Mouse (Mus musculus): ENCODE measurements at regions not wholly inside any gene's neighbourhood (a gene's known extent, or its start where the extent isn't known, plus 50 kb on each side); places are given as distances from the start of the nearest gene placed in this dataset.
"Not testable (repeated sequence)": the region's sequence is repeated elsewhere in the genome, so short reads cannot be mapped to it uniquely, and the experiment has no call there.

DNA sequence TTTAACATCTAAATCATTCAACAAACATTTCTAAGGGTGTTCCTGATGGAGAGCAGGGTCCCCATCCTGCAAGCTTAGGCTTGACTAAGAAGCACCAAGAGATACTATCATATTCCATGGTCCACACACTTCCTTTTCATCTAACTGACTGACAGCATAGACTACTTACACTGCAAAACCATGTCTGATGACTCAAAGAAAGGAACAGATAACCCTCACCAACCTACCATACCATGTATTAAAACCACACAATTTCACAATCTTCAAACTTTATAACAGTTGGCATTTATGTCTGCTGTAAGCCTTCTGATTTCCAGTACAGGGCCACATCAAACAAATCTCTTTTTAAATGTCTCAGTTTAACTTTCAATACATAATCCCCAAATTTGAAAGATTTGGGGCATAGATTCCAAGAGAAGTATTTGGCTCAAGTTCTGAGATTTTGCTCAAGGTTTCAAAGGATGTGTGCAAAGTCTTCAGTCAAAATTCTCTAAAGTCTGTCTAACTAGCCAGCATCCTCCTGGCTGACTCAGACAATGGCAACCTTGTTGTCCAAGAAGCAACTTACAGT lies 962.0 kb downstream of the Ttll7 start:
- no peak for DNase-seq

DNA sequence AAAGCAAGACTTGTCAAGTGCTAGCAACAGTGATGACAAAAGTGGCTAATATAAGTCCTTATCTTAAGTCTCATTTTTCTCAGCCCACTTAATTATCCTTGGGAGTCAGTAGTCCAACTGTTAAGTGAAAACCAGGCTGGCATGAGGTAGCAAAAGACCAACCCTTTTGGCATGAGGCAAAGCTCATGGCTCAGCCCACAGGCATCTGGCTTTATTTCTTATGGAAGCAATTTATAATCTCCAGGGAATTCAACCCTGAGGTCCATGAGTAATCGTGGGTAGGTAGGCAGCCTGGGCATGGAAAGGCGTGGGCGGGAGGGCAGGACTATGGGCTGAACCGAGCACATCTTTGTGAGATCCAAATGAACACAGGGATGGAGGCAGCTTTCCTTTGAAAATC lies 950.4 kb downstream of the Ttll7 start:
- DNase-seq = no peak

DNA sequence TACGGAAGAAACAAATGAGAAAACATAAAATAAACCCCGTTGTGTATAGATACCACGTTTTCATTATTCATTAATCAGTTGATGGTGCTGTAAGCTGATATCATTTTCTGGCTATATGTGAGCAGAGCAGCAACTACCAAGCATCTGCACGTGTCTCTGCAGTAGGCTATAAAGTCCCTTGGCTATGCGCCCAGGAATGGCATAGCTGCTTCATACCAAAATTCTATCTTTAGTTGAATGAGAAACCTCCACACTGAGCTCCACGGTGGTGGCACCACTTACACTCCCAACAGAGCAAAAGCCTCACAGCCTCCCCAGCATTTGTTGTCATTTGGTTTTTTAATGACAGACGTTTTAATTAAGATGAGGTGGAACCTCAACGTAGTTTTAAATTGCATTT lies 944.4 kb downstream of the Ttll7 start:
- DNase-seq = no peak

DNA sequence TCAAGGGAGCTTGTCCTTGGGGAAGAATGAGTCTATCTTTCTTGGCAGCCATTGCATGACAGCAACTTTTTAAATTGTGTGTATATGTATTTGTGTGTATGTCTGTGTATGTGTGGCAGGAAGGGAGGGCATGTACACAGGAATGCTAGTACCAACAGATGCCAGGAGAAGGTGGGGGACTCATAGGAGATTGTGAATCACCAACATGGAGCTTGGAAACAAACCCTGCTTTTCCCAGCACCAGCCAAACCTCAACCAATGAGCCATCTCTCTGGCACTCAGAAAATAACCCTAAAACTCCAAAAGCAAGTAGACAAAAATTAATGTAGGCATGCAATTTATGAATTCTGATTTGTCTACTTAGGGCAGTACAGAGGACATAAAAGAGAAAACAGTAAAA lies 942.9 kb downstream of the Ttll7 start:
- no peak for DNase-seq

DNA sequence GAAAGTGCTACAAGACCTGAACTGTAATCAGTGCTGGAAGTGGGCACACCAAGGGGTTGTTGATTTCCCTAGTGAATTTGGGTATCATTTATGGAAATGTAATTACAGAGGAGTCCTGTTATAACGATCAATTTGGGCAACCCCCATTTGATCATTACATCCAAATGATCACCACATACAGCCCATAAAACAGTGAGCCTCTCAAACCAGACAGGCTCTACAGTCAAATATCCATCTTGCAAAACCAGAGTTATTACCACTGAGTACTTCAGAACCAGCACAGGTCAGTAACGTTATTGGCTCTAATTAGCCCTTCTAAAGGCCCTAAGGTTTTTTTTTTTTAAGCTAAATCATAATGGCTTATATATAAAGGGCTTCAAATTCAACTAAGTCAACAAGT lies 934.4 kb downstream of the Ttll7 start:
- no peak for DNase-seq

DNA sequence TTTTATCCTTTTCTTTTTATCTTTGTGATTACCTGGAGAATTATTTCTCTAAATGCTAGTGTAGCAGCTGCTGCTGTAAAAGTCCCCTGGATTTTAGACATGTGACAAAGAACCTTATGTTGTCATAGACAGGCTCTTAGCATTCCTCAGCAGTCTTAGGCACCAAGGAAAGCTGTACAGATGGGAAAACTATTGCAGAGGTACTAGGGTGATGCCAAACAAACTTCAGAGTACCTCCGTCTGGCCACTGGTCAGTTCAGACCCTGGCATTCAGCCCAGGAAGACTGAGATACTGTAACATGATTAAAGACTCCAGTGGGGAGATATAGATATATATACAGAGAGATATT lies 898.6 kb downstream of the Ttll7 start:
- no peak for DNase-seq

DNA sequence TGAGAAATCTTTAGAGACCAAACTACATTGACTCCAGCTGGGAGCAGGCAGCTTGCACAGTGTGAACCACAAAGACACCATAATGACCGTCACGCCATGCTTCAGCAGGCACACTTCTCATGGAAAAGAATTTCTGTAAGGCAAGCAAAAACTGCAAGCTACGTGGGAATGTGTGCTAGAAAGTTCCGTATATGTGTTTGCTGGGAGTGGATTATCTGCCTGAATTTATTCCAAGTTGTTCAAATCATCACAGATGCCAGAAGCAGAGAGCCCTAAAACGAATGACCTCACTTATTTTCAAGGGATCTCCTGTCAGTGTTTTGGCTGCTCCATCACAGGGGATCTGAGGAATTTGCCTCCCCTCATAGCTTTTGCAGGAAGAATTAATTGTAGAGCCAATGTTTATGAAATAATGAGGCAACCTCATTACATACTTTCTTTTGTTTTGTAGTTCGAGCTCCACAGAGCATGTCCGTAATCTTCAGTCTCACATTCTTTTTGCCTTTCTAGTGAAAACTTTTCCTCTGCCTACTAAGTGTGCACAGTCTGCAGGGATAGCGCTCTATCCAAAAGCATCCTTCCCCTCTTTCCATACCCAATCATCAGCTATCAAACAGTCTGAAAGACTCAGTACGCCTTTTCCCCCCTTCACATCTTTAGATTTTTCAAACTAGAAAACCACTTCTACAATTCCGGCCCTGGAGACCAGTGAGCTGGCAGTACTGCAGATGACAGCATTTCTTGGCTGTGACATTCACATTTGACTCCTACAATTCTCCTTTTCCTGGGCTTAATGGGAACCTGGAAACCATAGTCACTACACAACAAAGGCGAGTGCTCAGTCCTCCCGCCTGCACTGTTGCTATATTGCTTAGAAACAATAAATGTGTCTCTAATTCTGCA lies 898.0 kb downstream of the Ttll7 start:
- DNase-seq = no peak

DNA sequence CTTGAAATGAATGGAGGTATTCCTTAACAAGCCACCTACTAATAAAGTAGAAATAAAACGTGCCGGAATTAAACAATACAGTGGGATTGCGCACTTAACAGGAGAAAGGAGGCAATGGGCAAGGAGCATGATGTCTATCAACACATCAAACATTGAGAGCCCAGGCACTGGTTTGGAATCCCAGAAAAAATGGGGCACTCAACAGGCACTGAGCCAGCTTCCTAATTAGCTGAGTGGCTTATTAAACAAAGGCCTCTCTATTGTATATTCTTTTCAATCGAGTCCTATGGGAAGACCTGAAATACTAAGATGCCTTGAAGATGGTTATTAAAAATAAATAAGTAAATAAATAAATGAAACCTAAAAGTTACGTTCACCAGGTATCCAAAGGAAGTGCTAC lies 897.3 kb downstream of the Ttll7 start:
- DNase-seq = no peak

DNA sequence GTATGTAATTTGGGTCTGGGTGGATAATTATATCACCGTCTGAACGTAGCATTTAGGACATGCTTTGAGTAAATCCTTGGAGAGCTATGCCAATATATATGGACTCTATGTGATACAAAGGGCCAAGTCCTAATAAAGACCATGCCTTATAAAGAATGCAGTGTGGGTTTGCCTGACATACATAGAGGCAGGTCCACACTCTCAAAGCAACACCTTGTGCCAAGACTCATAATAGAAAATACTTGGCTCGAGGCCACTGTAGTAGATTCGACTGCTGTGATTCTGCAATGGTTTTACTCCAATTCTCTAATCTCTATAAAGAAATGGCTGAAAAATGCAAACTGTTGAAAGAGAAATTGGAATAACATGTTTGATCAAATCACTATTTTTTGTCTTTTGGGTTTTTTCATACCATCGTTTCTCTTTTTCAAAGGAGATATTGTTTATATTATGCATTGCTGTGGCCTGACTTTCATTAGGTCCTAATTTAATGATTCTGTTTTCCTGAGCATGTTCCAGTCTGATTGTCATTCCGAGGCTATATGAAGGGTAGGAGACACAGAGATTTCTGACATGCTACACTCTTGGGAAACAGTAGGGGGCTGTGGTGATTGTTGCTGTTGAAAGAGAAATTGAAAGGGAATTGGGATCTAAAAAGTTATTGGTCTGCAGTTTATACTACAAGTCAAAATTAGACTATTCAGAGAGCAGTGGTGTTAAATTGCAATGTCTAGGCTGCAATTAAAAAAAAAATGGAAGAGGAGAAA lies 884.7 kb downstream of the Ttll7 start:
- DNase-seq = no peak

DNA sequence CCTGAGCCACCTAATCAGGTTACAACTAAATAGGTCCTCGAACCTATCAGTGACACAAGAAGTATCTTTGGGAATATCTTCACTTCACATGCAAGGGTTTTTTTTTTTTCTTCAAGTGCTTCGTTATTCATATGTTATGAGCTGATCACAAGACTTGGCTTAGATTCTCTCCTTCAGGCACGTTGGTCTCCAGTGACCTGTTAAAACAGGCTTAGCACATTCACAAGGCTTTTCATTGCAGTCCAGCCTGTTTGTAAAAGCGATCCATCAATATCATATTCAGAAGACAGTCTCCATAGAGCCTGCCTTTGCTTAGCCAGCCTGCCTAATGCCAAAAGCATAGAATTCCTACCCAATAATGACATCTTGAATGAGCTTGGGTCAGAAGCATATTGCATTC lies 864.2 kb downstream of the Ttll7 start:
- DNase-seq = no peak

DNA sequence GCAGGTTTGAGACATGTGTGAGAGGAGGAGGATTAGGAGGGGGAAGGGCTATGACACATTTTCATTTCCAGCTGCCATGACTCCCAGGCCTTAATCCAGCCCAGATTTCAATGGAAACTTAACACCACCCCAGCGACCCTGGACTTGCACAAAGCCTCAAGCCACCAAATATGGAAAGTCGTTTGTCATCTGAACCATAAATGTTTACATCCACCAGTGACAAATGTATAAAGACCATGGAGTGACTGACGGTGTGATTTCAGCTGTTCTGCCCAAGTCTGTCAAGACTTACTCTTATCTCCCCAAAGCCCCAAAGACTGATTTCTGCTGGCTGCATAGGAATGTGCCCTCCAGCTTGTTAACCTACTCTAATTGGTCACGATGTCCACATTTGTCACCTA lies 855.2 kb downstream of the Ttll7 start:
- DNase-seq = no peak

DNA sequence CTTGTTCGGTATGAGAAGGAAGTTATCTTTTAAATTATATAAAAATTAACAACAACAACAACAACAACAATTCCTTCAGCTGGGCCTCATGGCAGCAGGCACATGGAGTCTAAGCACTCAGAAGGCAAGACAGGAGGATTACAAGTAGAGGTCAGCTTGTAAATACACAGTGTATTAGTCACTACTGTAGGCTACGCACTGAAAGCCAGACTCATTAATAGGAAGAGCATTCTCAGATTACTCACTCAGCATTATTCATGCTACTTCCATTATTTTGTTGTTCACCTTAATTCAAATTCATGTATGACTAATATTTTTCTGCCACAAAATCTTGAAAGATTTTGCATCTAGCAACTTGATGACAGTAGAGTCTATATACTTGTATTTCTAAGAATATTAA lies 831.6 kb downstream of the Ttll7 start:
- DNase-seq = no peak

DNA sequence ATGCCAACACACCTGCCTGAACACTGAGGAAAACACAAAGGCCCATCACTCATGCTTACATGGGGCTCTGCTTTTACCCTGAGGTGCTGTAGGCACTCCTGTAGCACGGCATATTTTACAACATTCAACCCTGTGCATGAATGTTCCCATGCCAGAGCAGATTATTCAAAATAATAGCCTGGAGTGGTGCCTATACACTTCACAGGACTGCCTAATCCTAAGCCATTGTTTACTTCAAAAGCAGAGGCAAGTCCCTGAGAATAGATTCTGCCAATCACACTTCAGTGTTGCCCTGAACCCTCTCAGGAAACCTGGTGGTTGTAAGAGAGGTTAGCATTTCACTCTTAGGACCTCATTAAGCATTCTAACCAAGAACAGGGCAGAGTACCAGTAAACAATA lies 828.1 kb downstream of the Ttll7 start:
- DNase-seq = no peak

DNA sequence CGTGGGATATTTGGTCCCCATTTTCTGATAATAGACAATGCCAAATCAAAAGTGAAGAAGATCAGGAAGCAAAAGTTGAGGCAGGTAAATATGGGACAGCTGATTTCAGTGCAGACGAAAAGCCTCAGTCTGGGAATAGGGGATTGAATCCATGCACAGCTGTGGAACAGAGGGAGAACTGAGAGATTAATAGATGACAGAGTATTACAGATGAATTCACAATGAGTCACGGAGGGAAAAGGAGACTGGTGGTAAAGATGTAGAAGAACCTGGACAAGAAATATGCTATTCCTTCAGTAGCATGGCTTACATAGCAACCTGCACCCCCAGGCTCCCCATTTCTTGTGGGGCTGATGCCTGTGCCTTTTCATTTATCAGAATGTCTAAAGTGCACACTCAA lies 810.4 kb downstream of the Ttll7 start:
- no peak for DNase-seq

DNA sequence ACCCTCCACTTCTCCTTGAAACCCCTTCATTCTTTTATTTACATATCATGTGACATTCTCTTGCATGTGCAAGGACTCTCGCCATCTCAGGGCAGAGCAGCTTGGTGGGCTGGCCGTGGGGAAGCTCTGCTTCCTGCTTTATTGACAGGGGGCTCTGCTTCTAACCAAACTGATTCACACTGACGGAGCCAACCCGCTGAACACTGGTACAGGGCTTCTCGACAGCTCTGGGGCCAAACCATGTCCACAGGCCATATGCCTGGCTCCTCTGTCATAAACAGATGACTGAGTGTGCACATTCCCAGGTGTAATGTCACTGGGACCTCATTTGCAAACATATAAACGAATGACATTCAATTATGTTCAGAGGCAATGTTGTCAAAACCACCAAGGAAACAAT lies 800.7 kb downstream of the Ttll7 start:
- DNase-seq = no peak

DNA sequence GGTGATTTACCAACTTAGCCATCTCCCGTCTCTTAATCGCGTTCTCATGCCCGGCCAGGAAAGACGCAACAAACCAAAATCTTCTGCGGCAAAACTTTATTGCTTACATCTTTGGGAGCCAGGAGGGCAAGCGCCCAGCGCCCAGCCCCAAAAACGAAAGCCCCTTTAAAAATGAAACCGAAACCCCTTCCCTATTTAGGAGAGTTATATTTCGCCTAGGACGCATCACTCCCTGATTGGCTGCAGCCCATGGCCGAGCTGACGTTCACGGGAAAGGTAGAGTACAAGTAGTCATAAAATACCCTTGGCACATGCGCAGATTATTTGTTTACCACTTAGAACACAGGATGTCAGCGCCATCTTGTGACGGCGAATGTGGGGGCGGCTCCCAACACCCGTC lies 783.3 kb downstream of the Ttll7 start:
- DNase-seq = not testable (repeated sequence)

DNA sequence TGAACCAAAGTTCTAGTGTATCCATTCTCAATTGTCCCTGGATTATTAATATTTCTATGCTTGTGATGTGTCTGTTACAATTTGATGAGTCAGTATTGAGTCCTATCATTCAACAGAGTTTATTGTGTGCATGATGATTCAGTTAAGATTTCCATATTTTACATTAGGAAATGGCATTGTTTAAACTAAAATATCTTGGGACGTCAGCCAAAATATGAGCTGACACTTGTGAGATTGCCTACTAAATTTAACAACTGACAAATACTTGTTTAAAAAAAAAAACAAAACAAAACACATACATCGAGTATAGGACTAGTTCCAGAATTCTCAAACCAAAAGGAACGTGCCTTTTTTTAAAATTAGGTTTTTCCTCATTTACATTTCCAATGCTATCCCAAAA lies 779.0 kb downstream of the Ttll7 start:
- no peak for DNase-seq

DNA sequence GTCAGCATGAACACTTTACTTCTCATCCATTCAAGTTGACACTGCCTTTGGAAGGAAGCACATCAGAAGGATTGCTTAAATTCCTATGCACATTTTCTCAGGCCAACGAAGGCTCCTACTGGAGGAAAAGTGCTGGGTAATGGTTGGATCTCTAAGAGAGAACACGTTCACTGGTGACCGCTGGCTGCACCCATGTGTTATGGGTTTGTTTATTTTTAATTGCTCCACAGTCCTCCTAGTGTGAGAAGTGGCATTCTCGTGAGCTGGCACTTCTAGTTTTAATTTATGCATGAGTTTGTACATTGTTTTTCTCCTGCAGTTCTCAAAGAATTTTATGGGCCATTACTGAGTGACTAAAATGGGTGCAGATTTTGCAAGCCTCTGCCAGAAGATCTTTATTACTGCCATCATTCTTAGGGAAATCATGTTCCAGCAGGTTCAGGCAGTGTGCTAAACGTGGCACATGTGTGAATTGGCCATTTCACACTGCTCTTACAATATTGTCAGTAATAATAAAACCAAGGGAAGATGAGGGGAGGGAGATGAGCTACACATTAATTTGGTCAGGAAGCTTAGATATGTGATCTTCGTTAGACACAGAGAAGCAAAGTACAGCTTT lies 731.6 kb downstream of the Ttll7 start:
- peak; percentile 5 to 37 for DNase-seq

DNA sequence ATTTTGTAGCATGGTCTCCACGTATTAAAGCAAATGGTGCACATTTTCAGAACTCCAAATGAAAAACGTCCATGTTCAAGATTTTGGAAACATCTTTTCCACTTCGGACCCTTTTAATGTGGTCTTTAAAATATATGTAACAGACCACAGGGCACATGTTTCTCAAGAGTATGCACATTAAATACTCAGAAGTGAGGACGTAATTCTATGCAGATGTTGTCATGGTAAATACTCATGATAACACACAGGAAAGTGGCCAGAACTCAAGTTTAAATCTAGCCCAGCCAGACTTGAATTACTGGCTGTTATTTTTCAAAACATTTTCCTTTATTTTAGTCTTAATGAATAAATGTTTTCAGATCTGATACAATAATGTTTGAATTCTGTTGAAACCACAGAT lies 719.7 kb downstream of the Ttll7 start:
- DNase-seq = no peak

DNA sequence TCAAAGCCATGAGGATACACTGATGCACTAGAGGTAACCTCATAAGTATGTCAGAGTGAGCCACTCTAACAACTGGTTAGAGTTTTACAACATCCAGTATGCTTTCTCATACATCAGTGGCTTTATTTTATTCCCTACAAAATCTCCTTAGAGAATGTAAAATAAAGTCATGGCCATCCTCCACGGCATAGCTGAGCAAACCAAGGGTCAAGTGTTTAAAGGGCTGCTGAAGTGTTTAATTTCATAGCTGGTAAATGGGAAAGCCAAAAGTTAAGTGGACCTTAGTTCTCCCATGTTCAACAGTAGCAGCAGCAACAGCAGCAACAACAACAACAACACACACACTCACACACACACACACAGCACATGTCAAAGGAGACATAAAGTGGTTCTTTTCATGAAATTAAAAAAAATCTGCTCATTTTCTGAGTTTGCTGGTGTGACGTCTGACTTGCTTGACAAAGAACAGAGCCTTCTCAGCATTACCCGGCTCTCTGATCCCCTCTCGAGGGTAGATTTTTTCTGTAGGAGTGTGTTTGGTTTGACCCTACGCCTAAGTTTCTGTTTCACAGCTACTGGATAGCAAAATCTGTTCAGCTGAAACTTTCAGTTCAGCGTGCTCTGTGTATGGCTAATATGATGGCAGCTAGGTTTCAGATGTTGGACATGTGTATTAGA lies 693.3 kb downstream of the Ttll7 start:
- no peak for DNase-seq

DNA sequence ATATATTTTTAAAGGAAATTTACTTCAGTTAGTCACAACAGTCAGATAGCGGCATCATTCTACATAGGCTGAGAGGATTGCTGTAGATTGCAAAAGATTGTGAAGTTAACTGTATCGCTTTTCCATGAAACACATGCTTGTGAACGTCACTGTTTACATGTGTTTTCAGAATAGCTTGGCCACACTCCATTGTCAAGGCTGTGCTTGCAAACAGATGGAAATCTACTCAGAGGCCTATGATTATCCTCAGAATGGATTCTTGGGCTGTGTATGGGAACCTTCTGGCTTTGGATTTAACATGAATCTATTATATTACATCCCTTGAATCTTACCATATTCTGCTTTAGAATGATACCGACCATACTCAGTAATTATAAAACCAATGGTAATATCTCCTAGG lies 690.1 kb downstream of the Ttll7 start:
- DNase-seq = no peak

DNA sequence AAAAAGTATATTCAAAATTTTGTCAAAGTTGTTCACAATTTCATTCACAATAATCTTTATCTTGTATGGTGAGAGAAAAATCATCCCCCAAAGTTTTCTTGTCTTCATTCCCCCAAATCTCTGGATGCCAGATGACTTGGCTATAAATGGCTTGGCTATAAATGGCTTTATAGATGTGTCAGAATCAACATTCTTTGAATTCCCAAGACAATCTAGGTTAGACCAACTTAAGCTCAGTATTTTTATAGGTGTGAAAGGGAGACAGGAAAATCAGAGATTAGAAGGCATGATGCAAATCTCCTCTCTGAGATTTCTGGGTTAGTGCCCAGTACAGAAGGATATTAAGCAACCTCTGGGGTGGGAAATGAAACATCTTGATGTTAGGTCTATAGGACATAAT lies 685.4 kb downstream of the Ttll7 start:
- DNase-seq = no peak

DNA sequence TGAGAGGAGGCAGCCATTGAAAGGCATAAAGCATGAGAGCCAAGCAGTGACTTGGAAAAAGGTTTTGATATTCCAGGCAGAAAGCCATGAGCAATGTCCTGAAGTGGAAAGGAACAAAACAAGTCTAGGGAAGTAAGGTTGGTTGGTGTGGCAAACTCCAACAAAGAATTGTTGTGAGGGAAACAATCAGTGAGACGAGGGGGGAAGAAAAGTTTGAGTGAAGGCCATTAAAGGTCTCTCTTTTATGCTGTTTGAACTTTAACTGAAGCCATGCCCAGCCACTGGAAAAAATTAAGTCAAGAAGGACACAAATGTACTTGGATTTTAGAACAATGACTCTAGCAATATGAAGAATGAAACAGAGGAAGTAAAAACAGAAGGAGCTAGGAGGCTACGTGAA lies 680.0 kb downstream of the Ttll7 start:
- DNase-seq = no peak

All from kidney, postnatal 25 days (tissue).